Mouse (Mus musculus) stomach, postnatal 0 days (tissue): ENCODE measurements around the gene Map7.

Experiments
- CTCF ChIP-seq: IDR thresholded peaks from 2 replicates; pipeline ENCODE4 v1.5.1; 2016; ENCODE audit warnings: antibody characterized with exemption, low read depth, mild to moderate bottlenecking, moderate library complexity
- EP300 ChIP-seq: optimal IDR thresholded peaks from 2 replicates; pipeline ENCODE3; 2016; ENCODE audit warnings: antibody characterized with exemption

DNA sequence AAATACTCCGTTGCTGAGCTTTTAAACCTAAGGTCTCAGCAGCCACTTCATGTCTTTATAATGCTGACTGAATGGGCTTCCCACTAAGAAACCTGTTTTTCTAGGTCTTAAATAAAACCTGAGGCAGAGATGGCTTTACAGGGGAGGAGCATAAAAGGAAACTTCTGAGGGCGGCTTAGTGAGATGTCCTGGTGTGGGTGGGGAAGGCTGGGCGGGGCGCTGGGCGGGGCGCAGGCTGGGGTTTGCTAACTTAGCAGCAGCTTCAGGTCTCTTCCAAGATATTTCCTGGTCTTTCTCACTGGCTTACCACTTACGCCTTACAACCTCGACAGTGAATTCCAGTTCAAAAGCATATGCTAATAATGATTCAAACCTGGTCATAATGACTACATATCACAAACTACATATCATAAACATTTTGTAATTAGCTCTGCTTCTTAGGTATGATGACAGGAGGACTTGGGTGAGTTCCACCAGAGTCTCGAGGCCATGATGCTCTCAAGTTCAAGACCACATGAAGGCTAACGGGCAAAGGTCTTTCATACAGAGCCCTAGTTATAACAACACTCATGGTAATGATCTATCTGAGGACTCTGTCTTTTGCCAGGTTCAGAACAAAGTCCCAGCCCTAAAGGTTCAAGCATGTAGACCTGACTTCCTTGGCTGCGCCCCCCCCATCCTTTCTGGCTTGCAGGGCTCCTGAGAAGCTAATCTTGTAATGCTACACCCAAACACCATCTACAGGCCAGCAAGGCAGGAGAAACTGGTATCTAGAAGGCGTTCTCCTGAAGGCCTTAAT is 30.7 kb downstream of the Map7 start:
- no peak for TF ChIP-seq CTCF
- TF ChIP-seq EP300: peak; percentile 87
